Mouse (Mus musculus) heart, adult 11 months (tissue): ENCODE measurements around the gene Arnt2.

Source experiments
- DNase-seq: peaks from one replicate; pipeline ENCODE4 v3.0.0; 2022

Arnt2 gene

GRCm38 (mm10) chr7:84409896-84410521 is at the start of gene Arnt2:
Gene Arnt2, minus strand, starts transcription at chr7:84410176.
- no peak for DNase-seq

GRCm38 (mm10) chr7:84451681-84452080 is 41.7 kb upstream of the Arnt2 start:
- DNase-seq, result no peak

- no peak for DNase-seq
Measured at GRCm38 (mm10) chr7:84449066-84449465, 39.1 kb upstream of the Arnt2 start.

- no peak for DNase-seq
Measured at GRCm38 (mm10) chr7:84448512-84448911, 38.5 kb upstream of the Arnt2 start.

- no peak for DNase-seq
Measured at GRCm38 (mm10) chr7:84447740-84448435, 37.9 kb upstream of the Arnt2 start.

GRCm38 (mm10) chr7:84447060-84447459 is 37.1 kb upstream of the Arnt2 start:
- DNase-seq, result no peak

GRCm38 (mm10) chr7:84442343-84442911 is 32.5 kb upstream of the Arnt2 start:
- no peak for DNase-seq

- DNase-seq, result no peak
Measured at GRCm38 (mm10) chr7:84439606-84440005, 29.6 kb upstream of the Arnt2 start.

GRCm38 (mm10) chr7:84434901-84435300 is 24.9 kb upstream of the Arnt2 start:
- no peak for DNase-seq

GRCm38 (mm10) chr7:84432151-84432550 is 22.2 kb upstream of the Arnt2 start:
- DNase-seq, result no peak

- no peak for DNase-seq
Measured at GRCm38 (mm10) chr7:84427221-84427620, 17.2 kb upstream of the Arnt2 start.

GRCm38 (mm10) chr7:84424670-84425385 is 14.9 kb upstream of the Arnt2 start:
- DNase-seq, result no peak

- DNase-seq, result no peak
Measured at GRCm38 (mm10) chr7:84421753-84422152, 11.8 kb upstream of the Arnt2 start.

- DNase-seq, result no peak
Measured at GRCm38 (mm10) chr7:84421291-84421665, 11.3 kb upstream of the Arnt2 start.

- DNase-seq, result no peak
Measured at GRCm38 (mm10) chr7:84420581-84421290, 10.8 kb upstream of the Arnt2 start.

GRCm38 (mm10) chr7:84417441-84417840 is 7.5 kb upstream of the Arnt2 start:
- DNase-seq, result no peak

GRCm38 (mm10) chr7:84412570-84412969 is 2.6 kb upstream of the Arnt2 start:
- DNase-seq, result no peak

GRCm38 (mm10) chr7:84409241-84409895 is 608 bp downstream of the Arnt2 start:
- no peak for DNase-seq

GRCm38 (mm10) chr7:84408282-84408681 is 1.7 kb downstream of the Arnt2 start:
- DNase-seq, result no peak

GRCm38 (mm10) chr7:84403371-84403770 is 6.6 kb downstream of the Arnt2 start:
- no peak for DNase-seq

GRCm38 (mm10) chr7:84401641-84402455 is 8.1 kb downstream of the Arnt2 start:
- no peak for DNase-seq

GRCm38 (mm10) chr7:84397320-84397719 is 12.7 kb downstream of the Arnt2 start:
- DNase-seq, result peak; percentile 70
